Mouse (Mus musculus): ENCODE results near the gene Pcbp3.

- TF ChIP-seq TAL1 (IDR thresholded peaks at IDR 0.05; ENCODE audit: low read length) (no peak), GATA1 (IDR thresholded peaks at IDR 0.05; ENCODE audit: low read length) (no peak)
Observed at GRCm38 (mm10) chr10:76898428-76898827, 63.3 kb downstream of the Pcbp3 start.

Measured in erythroblast, embryonic 14.5 days (primary cell).